Mouse (Mus musculus) testis, adult 2 months (tissue): ENCODE data around the gene Ric8b.

Experiments used
- CTCF ChIP-seq: fragments of 200-500 bp; IDR thresholded peaks from 2 replicates; pipeline ENCODE4 v1.5.1; 2012; ENCODE audit warnings: low read depth, mild to moderate bottlenecking, inconsistent platforms, low read length, moderate library complexity; ENCODE audit not compliant: control insufficient read depth, insufficient read depth, insufficient replicate concordance
- POLR2A ChIP-seq: fragments of 200-500 bp; IDR thresholded peaks from 2 replicates; pipeline ENCODE4 v1.6.1; 2012; ENCODE audit warnings: low read depth, mild to moderate bottlenecking, inconsistent platforms, low read length, moderate library complexity; ENCODE audit not compliant: control insufficient read depth

DNA sequence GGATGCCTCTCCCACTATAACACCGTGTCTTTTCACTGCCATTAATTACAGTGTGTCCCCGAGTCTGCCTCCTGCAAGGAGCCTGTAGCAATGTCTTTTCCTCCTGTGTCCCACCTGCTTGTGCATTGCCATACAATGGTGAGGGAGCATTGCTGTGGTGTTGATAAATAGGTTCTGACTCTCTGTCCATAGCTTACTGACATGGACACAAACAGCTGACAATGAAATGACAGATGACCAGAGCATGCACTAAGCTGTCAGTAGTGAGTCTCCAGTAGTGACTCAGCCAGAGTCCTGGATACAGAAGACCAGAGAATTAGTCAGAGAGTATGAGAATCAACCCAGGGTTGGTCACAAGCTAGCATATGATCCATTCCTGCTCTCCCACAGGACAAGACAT is 93.7 kb downstream of the Ric8b start:
- TF ChIP-seq CTCF (no peak), POLR2A (no peak)
